ENCODE assay signal across 7 mouse cellular contexts in the genomic region with DNA sequence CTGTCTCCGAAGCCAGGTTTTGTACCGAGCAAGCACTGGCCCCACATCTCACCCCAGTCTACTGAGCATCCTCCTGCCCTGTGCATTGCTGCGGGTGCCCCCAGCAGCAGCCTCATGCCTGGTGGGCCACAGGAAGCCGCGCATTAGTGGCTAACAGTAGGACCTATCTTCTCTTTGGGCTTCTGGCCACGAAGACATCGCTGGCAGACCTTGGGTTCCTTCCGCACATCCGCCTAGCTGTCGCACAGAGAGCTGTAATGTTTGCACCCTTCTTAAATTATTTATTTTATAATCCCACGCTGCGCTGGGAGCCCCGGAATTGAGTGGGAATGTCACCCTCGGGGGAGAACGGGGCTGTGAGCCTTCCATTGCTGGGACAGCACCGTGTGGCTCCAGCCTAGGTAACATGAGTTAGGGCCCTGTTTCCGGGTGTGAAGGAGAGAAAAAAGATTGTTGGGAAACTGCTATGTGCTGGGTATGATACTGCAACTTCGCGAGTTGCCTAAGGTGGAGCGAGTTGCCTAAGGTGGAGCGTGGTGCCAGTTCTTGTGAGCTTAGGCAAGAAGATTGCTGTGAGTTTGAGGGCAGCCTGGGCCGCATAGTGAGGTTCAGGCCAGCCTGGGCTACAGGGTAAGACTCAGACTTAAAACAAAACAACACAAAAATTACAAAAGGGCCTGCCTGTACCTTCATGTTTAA. TPM values are rescaled to one million over a fixed set of nuclear protein-coding genes. Genes with fewer than 3 reads are reported as not detected.
DNase-seq lines count a peak whose midpoint lies in the region; ATAC-seq and TF ChIP-seq lines count a peak whose summit lies in the region.

No protein-coding gene starts in this region.

- no peak for TF ChIP-seq POLR2A in bone marrow macrophage, adult 2 months (IDR thresholded peaks at IDR 0.05; ENCODE audit: borderline replicate concordance, low read depth, low read length)

- 32% methylated on average over 22 of the region's 22 CpGs for WGBS in forebrain, postnatal 0 days
- WGBS in liver, embryonic 12.5 days (ENCODE audit: insufficient replicate concordance): 24% methylated on average over 22 of the region's 22 CpGs
- 35% methylated on average over 22 of the region's 22 CpGs for WGBS in neural tube, embryonic 15.5 days

- H3K4me1 ChIP-seq in bone marrow macrophage, adult 2 months (ENCODE audit: control insufficient read depth, insufficient read depth, low read length): peaks cover 55% of the 10 kb centered on the region
- peaks cover 18% of the 10 kb centered on the region for H3K4me1 ChIP-seq in forebrain, postnatal 0 days (ENCODE audit: insufficient read depth)
- peaks cover 89% of the 10 kb centered on the region for H3K4me1 ChIP-seq in liver, embryonic 12.5 days
- H3K4me1 ChIP-seq in neural tube, embryonic 15.5 days: peaks cover 75% of the 10 kb centered on the region

- peak overlapping the region; percentile 78 for H3K9ac ChIP-seq in forebrain, postnatal 0 days
- peak overlapping the region; percentile 66 for H3K9ac ChIP-seq in liver, embryonic 12.5 days
- H3K9ac ChIP-seq in neural tube, embryonic 15.5 days (replicated peaks): peak overlapping the region; percentile 72

- H3K4me3 ChIP-seq in bone marrow macrophage, adult 2 months (ENCODE audit: insufficient read depth, low read length): peak overlapping the region; percentile 89
- peak overlapping the region; percentile 68 for H3K4me3 ChIP-seq in forebrain, postnatal 0 days (ENCODE audit: low read depth, low read length)
- peak overlapping the region; percentile 62 for H3K4me3 ChIP-seq in liver, embryonic 12.5 days
- H3K4me3 ChIP-seq in neural tube, embryonic 15.5 days (replicated peaks): peak overlapping the region; percentile 67

- intact Hi-C loops in left cerebral cortex, postnatal 36 days (cut with DNase I): loop anchor here (10.0 kb wide), 1 partner anchor 91 kb away; a partner anchor contains a TSS
- intact Hi-C loops in left cerebral cortex, postnatal 10 days (cut with DNase I): no loop called here

- peak overlapping the region; percentile 50 for H3K27ac ChIP-seq in bone marrow macrophage, adult 2 months (ENCODE audit: insufficient read depth, low read depth, low read length)
- peak overlapping the region; percentile 76 for H3K27ac ChIP-seq in forebrain, postnatal 0 days (ENCODE audit: low read depth, low read length)
- peak overlapping the region; percentile 75 for H3K27ac ChIP-seq in liver, embryonic 12.5 days
- peak overlapping the region; percentile 84 for H3K27ac ChIP-seq in neural tube, embryonic 15.5 days (replicated peaks)

- no peaks in the 10 kb centered on the region for H3K9me3 ChIP-seq in forebrain, postnatal 0 days (ENCODE audit: low read length)
- H3K9me3 ChIP-seq in liver, embryonic 12.5 days (replicated peaks): no peaks in the 10 kb centered on the region
- H3K9me3 ChIP-seq in neural tube, embryonic 15.5 days (replicated peaks): no peaks in the 10 kb centered on the region

- no peak for TF ChIP-seq CTCF in bone marrow macrophage, adult 2 months (IDR thresholded peaks at IDR 0.05; ENCODE audit: low read depth, low read length)
- 0 out of 2 replicates have a peak, but pooled peaks have one; percentile 20 for TF ChIP-seq CTCF in forebrain, postnatal 0 days (IDR thresholded peaks at IDR 0.05; ENCODE audit: low read depth)

- peak; percentile 30 to 39 for DNase-seq in left cerebral cortex, postnatal 36 days (ENCODE audit: low spot score in 2 of 2)
- DNase-seq in left cerebral cortex, postnatal 10 days (ENCODE audit: extremely low spot score in 1 of 2, low spot score in 2 of 2): no peak
- peak; percentile 57 for DNase-seq in forebrain, postnatal 0 days
- DNase-seq in T-cell, adult 2 months (ENCODE audit: low spot score): no peak

- no peaks in the 10 kb centered on the region for H3K36me3 ChIP-seq in forebrain, postnatal 0 days (ENCODE audit: insufficient read depth)
- no peaks in the 10 kb centered on the region for H3K36me3 ChIP-seq in liver, embryonic 12.5 days
- no peaks in the 10 kb centered on the region for H3K36me3 ChIP-seq in neural tube, embryonic 15.5 days

- ATAC-seq in forebrain, postnatal 0 days: peak; percentile 4; the same call in 1 of the 2 replicates
- no peak for ATAC-seq in liver, embryonic 12.5 days
- peak; percentile 37 for ATAC-seq in neural tube, embryonic 15.5 days (ENCODE audit: low FRiP score)

- peak overlapping the region; percentile 74 for H3K4me2 ChIP-seq in forebrain, postnatal 0 days (ENCODE audit: low read depth)
- H3K4me2 ChIP-seq in liver, embryonic 12.5 days: peak overlapping the region; percentile 84
- peak overlapping the region; percentile 71 for H3K4me2 ChIP-seq in neural tube, embryonic 15.5 days

- H3K27me3 ChIP-seq in forebrain, postnatal 0 days (ENCODE audit: insufficient read depth, low read length): no peaks in the 10 kb centered on the region
- no peaks in the 10 kb centered on the region for H3K27me3 ChIP-seq in liver, embryonic 12.5 days (replicated peaks)
- no peaks in the 10 kb centered on the region for H3K27me3 ChIP-seq in neural tube, embryonic 15.5 days (replicated peaks)

RNA-seq across cellular contexts. Expression of a gene that starts 0.9 kb away (rescaled TPM):
- total RNA-seq in left cerebral cortex, postnatal 36 days (2021): 10 to 100 TPM; 19.9 to 20.2 TPM
- 10 to 100 TPM; 20.2 to 21.5 TPM for total RNA-seq in left cerebral cortex, postnatal 10 days (2021)
- 48.9 and 51.3 TPM in 2 replicates for polyA plus RNA-seq in bone marrow macrophage, adult 2 months (2012; ENCODE audit: insufficient read depth, insufficient read length, missing spikeins)
- total RNA-seq in forebrain, postnatal 0 days (2014; rRNA removed): 11.0 and 11.5 TPM in 2 replicates
- polyA plus RNA-seq in forebrain, postnatal 0 days (2015; fragmentation: Nextera tagmentation; extraction: Ambion mirVana): 19.1 and 22.4 TPM in 2 replicates
- 12.4 TPM in 2 replicates for polyA plus RNA-seq in liver, embryonic 12.5 days (2016; fragmentation: Nextera tagmentation; extraction: Ambion mirVana)
- polyA plus RNA-seq in neural tube, embryonic 15.5 days (2015; fragmentation: Nextera tagmentation; extraction: Ambion mirVana): 30.6 and 31.2 TPM in 2 replicates

RNA-seq across cellular contexts. Expression of a gene that starts 58.6 kb away (rescaled TPM):
- total RNA-seq in left cerebral cortex, postnatal 36 days (2021): under 1 TPM in 1 of 2 experiments, not detected in 1; 0.94 TPM
- total RNA-seq in left cerebral cortex, postnatal 10 days (2021): not detected
- not detected in 2 replicates for polyA plus RNA-seq in bone marrow macrophage, adult 2 months (2012; ENCODE audit: insufficient read depth, insufficient read length, missing spikeins)
- total RNA-seq in forebrain, postnatal 0 days (2014; rRNA removed): not detected in 2 replicates
- 0.36 TPM in 1 of 2 replicates, not detected in the other for polyA plus RNA-seq in forebrain, postnatal 0 days (2015; fragmentation: Nextera tagmentation; extraction: Ambion mirVana)
- 6.3 and 7.8 TPM in 2 replicates for polyA plus RNA-seq in liver, embryonic 12.5 days (2016; fragmentation: Nextera tagmentation; extraction: Ambion mirVana)
- 1.6 TPM in 1 of 2 replicates, not detected in the other for polyA plus RNA-seq in neural tube, embryonic 15.5 days (2015; fragmentation: Nextera tagmentation; extraction: Ambion mirVana)

Comparison
In these comparisons a context has a peak if more than half of its experiments do, and no peak if none do; other contexts are left out.
1. DNase-seq: peak in left cerebral cortex, postnatal 36 days (2 of 2) and forebrain, postnatal 0 days (single experiment); none in left cerebral cortex, postnatal 10 days (0 of 2) and T-cell, adult 2 months (single experiment).
2. Peak in every context shown above with its lines, with median percentiles within 50 percentile points of each other: H3K27ac ChIP-seq, H3K4me3 ChIP-seq, H3K4me2 ChIP-seq and H3K9ac ChIP-seq.